In genomic region chr12:73341703-73342663, GRCm38 (mm10) we compare ENCODE assay signal across 8 mouse cellular contexts. TPM values are rescaled to one million over a fixed set of nuclear protein-coding genes. Genes with fewer than 3 reads are reported as not detected.
DNase-seq lines count a peak whose midpoint lies in the region; ATAC-seq and TF ChIP-seq lines count a peak whose summit lies in the region.

No protein-coding gene starts in this region.

- peak overlapping the region; percentile 58 for H3K27ac ChIP-seq in intestine, embryonic 15.5 days
- H3K27ac ChIP-seq in liver, embryonic 14.5 days: no peak overlapping the region

- TF ChIP-seq EP300 in liver, embryonic 14.5 days (IDR thresholded peaks at IDR 0.05; ENCODE audit: low read depth): no peak

- no peaks in the 10 kb centered on the region for H3K27me3 ChIP-seq in intestine, embryonic 15.5 days (replicated peaks)
- H3K27me3 ChIP-seq in liver, embryonic 14.5 days (ENCODE audit: control insufficient read depth, insufficient read depth, low read length): no peaks in the 10 kb centered on the region

- no peak for TF ChIP-seq CTCF in liver, embryonic 14.5 days (IDR thresholded peaks at IDR 0.05; ENCODE audit: low read depth)

- DNase-seq in forelimb bud, embryonic 11.5 days (ENCODE audit: low read depth, low spot score): peak; percentile 57
- no peak for DNase-seq in liver, embryonic 14.5 days (ENCODE audit: low read depth in 3 of 3, low spot score in 3 of 3)
- DNase-seq in thymus, postnatal 0 days (ENCODE audit: low spot score): peak; percentile 42
- DNase-seq in left cerebral cortex, postnatal 14 days (ENCODE audit: low spot score in 2 of 2): no peak
- no peak for DNase-seq in layer of hippocampus, adult 9-10 months (ENCODE audit: low spot score)
- no peak for DNase-seq in left cerebral cortex, adult 11 months (ENCODE audit: low spot score)

- no peak overlapping the region; the same call in 1 of the 2 replicates for H3K4me2 ChIP-seq in intestine, embryonic 15.5 days (replicated peaks)
- peak overlapping the region; percentile 26 for H3K4me2 ChIP-seq in liver, embryonic 14.5 days (ENCODE audit: low read depth)

- no peaks in the 10 kb centered on the region for H3K9me3 ChIP-seq in intestine, embryonic 15.5 days
- H3K9me3 ChIP-seq in liver, embryonic 14.5 days (ENCODE audit: control insufficient read depth, low read length): no peaks in the 10 kb centered on the region

- ATAC-seq in activated CD4-positive, CD25-positive, alpha-beta regulatory T cell, adult 4 months: peak; percentile 28
- ATAC-seq in intestine, embryonic 15.5 days: no peak
- no peak for ATAC-seq in liver, embryonic 14.5 days (ENCODE audit: insufficient read depth)

- intact Hi-C loops in left cerebral cortex, postnatal 14 days (cut with DNase I): no loop called here

- H3K4me3 ChIP-seq in intestine, embryonic 15.5 days (replicated peaks): no peak overlapping the region
- H3K4me3 ChIP-seq in liver, embryonic 14.5 days (ENCODE audit: insufficient read depth in 1 of 2, low read depth in 2 of 2, low read length in 2 of 2): no peak overlapping the region

- no peaks in the 10 kb centered on the region for H3K36me3 ChIP-seq in intestine, embryonic 15.5 days
- H3K36me3 ChIP-seq in liver, embryonic 14.5 days (replicated peaks; ENCODE audit: control insufficient read depth, insufficient read depth, low read depth): no peaks in the 10 kb centered on the region

- WGBS in intestine, embryonic 15.5 days: 46% methylated on average over 14 of the region's 14 CpGs
- WGBS in liver, embryonic 14.5 days (ENCODE audit: insufficient replicate concordance): 22% methylated on average over 14 of the region's 14 CpGs

- H3K9ac ChIP-seq in intestine, embryonic 15.5 days: no peak overlapping the region
- H3K9ac ChIP-seq in liver, embryonic 14.5 days (replicated peaks): no peak overlapping the region

- no peaks in the 10 kb centered on the region; the same call in 1 of the 2 replicates for H3K4me1 ChIP-seq in intestine, embryonic 15.5 days (replicated peaks)
- peaks cover 0 to 12% of the 10 kb centered on the region in 2 experiments; a peak in 2 of 4 replicates for H3K4me1 ChIP-seq in liver, embryonic 14.5 days (replicated peaks; ENCODE audit: control insufficient read depth in 2 of 2, insufficient read depth in 2 of 2, low read length in 1 of 2)

RNA-seq across cellular contexts. Expression of gene Slc38a6, which starts 55.4 kb away (rescaled TPM):
- 1 to 10 TPM; 5.5 to 8.7 TPM for polyA plus RNA-seq in activated CD4-positive, CD25-positive, alpha-beta regulatory T cell, adult 4 months (2017; shearing (Covaris generic))
- 7.0 and 7.3 TPM in 2 replicates for polyA plus RNA-seq in intestine, embryonic 15.5 days (2015; fragmentation: Nextera tagmentation; extraction: Ambion mirVana)
- polyA plus RNA-seq in liver, embryonic 14.5 days (2012; rRNA removed): 2.1 and 2.4 TPM in 2 replicates
- 1.1 and 2.1 TPM in 2 replicates for polyA plus RNA-seq in liver, embryonic 14.5 days (2014; fragmentation: Nextera tagmentation; extraction: Ambion mirVana)
- 5.7 and 9.3 TPM in 2 replicates for polyA plus RNA-seq in thymus, postnatal 0 days (2015; fragmentation: Nextera tagmentation; extraction: Ambion mirVana)
- total RNA-seq in left cerebral cortex, postnatal 14 days (2021): 10 to 100 TPM; 15.6 to 16.7 TPM

RNA-seq across cellular contexts. Expression of gene Trmt5, which starts 55.5 kb away (rescaled TPM):
- 10 to 100 TPM; 14.9 to 20.9 TPM for polyA plus RNA-seq in activated CD4-positive, CD25-positive, alpha-beta regulatory T cell, adult 4 months (2017; shearing (Covaris generic))
- polyA plus RNA-seq in intestine, embryonic 15.5 days (2015; fragmentation: Nextera tagmentation; extraction: Ambion mirVana): 16.5 and 16.6 TPM in 2 replicates
- 4.0 and 5.9 TPM in 2 replicates for polyA plus RNA-seq in liver, embryonic 14.5 days (2012; rRNA removed)
- polyA plus RNA-seq in liver, embryonic 14.5 days (2014; fragmentation: Nextera tagmentation; extraction: Ambion mirVana): 7.1 and 8.6 TPM in 2 replicates
- 19.5 and 20.9 TPM in 2 replicates for polyA plus RNA-seq in thymus, postnatal 0 days (2015; fragmentation: Nextera tagmentation; extraction: Ambion mirVana)
- total RNA-seq in left cerebral cortex, postnatal 14 days (2021): 10 to 100 TPM; 11.8 to 12.3 TPM

Comparison
In these comparisons a context has a peak if more than half of its experiments do, and no peak if none do; other contexts are left out.
1. DNase-seq: peak in forelimb bud, embryonic 11.5 days (single experiment) and thymus, postnatal 0 days (single experiment); none in liver, embryonic 14.5 days (0 of 3), left cerebral cortex, postnatal 14 days (0 of 2), layer of hippocampus, adult 9-10 months (single experiment) and left cerebral cortex, adult 11 months (single experiment).